Mouse (Mus musculus): Measurements from ENCODE around the gene Zfp334.

The Zfp334 gene

GRCm38 (mm10) chr2:165387844-165388495, at the start of gene Zfp334:
Gene Zfp334 (minus strand): TSS chr2:165388259.
- peak; percentile 96 for DNase-seq (ENCODE audit: low spot score)

GRCm38 (mm10) chr2:165428694-165429093, 40.6 kb upstream of the Zfp334 start:
- no peak for DNase-seq (ENCODE audit: low spot score)

GRCm38 (mm10) chr2:165420195-165420594, 32.1 kb upstream of the Zfp334 start:
- no peak for DNase-seq (ENCODE audit: low spot score)

DNA sequence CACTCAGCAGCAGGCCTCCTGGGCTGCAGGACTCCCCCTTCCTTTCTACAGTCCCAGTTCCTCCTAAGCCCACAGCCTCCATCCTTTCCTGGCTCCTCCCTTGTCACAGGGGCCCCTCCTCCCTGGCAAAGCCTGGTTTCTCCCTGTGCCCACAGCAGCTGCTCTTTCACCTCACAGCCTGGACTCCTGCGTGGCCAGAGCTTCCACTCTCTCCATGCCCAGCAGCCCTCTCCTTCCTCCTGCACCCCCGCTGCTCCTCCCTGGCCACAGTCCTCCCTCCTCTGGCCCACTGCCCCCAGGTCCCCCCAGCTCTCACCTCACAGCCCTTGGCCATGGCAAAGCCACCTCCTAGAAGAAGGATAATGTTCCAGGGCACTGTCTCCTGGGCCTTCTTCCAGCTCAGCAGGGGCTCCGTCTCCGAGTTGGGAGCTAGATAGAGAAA, 31.6 kb upstream of the Zfp334 start:
- peak; percentile 38 for DNase-seq (ENCODE audit: low spot score)

DNA sequence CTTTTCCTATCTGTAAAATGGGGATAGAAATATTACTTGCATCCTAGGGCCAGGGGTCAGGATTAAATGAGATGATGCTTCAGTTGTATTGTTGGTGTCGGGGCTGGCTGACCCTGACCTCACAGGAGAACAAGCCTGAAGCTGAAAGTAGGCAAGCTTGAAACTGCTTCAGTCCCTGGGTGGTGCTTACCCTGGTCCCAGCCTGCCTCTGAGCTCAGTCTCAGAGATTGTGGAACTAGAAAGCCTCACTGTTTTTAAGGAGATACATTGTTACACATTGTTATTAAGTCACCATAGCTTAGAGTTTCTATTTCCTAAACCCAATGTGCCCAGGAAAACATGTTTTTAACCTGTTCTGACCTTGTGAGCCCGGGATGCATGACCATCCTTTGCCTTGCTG, 30.5 kb upstream of the Zfp334 start:
- no peak for DNase-seq (ENCODE audit: low spot score)

DNA sequence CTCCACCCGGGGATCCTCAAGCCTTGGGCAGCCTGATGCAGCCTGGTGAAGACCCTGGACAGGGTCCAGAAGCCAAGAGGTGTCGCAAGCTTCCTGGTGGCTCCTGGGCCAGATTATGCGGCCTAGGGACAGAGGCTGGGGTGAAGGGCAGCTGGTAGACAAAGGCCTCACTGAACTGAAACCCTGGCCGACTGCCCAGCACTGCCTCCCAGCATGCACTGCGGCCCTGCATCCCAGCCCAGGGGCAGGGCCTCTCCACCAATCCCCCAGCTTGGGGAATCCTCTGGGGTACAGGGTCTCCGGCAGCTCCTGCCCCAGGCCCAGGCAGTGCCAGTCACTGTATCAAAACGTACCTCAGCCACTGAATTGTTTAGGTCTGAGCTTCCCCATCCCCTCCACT, 29.2 kb upstream of the Zfp334 start:
- DNase-seq (ENCODE audit: low spot score): peak; percentile 85

- no peak for DNase-seq (ENCODE audit: low spot score)
These were observed 27.7 kb upstream of the Zfp334 start for GRCm38 (mm10) chr2:165415795-165416194.

DNA sequence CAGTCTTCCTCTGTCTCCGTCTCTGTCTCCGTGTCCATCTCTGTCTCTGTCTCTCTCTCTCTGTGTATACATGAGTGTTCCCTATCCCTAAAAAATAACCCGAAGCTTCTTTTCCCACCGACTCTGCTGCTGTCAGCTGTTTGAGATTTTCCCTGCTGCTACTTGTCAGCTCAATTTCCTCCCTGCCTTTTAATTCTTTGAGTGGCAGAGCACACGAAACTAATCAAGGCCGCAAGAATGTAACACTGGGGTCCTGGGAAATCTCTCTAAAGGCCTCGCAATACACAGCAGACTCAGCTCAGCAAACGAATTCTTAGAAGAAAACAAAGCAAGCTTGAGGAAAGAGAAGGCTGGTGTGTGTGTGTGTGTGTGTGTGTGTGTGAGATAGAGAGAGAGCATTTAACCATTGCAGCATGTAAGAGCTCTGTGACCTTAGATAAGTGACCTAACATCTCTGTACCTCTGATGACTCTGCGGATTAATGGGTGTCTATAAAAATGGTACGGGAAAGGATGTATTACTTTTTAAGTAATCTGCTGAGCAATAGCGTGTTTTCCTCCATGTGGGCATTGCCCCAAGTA, 27.2 kb upstream of the Zfp334 start:
- DNase-seq (ENCODE audit: low spot score): no peak

DNA sequence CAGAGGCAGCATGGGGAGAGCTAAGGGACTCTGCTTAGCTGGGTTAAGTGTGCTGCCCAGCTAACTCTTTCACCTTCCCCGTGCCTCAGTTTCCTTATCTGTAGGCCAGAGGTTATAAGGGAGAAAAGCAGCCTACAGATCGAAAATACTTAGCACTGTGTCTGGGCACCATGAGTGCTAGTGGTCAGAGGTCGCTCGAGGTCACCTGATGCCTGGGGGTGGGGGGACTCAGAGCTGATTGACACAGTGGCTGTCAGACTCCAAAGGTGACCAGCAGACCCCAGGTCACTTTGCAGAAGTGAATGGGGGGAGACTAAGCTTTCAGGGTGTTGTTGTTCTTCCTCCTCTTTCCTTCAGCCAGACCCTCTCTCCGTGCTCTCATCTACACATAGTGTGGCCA, 26.3 kb upstream of the Zfp334 start:
- no peak for DNase-seq (ENCODE audit: low spot score)

GRCm38 (mm10) chr2:165413884-165414283, 25.8 kb upstream of the Zfp334 start:
- no peak for DNase-seq (ENCODE audit: low spot score)

GRCm38 (mm10) chr2:165407700-165408301, 19.7 kb upstream of the Zfp334 start:
- peak; percentile 79 for DNase-seq (ENCODE audit: low spot score)

DNA sequence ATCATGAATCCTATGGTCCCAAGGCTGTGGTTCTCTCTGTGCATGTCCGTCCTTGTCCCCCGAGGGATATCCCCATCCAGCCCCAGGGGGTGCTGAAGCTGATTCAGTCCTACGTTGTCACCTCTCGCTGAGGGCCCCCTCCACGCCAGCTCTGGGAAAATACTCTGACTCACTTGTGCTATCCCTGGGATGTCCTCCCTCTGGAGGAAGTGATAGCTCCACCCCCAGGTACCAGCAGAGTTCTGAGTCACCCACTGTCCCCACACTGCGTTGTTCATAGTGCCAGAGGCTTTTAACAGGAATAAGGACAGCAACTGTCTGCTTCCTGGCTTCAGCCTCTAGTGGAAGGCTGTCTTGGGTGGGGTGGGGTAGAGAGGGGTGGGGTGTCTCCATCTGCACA, 17.3 kb upstream of the Zfp334 start:
- DNase-seq (ENCODE audit: low spot score): no peak

GRCm38 (mm10) chr2:165404951-165405350, 16.9 kb upstream of the Zfp334 start:
- no peak for DNase-seq (ENCODE audit: low spot score)

DNA sequence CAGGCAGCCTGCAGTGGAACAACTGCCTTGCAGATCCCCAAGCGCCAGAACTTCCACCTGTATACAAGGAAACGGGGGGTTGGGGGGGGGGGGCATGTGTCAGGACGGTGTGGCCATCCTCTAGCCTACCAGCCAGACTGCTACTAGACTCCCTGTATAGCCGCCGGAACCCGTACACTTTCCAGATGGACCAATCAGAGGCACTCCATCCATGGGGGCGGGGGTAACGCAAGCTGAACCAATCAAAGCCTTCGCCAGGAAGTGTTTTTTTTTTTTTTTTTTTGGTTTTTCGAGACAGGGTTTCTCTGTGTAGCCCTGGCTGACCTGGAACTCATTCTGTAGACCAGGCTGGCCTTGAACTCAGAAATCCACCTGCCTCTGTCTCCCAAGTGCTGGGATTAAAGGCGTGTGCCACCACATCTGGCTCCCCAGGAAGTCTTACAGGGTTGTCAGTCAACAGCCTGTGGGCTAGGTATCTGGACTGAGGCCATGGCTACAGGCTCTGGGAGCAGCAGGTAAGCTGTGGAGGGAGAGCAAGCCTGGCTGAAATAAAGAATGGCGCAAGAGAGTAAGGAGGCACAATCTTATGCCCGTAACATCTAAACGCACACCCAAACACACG, 10.2 kb upstream of the Zfp334 start:
- DNase-seq (ENCODE audit: low spot score): no peak

GRCm38 (mm10) chr2:165397502-165398163, 9.6 kb upstream of the Zfp334 start:
- DNase-seq (ENCODE audit: low spot score): no peak

- DNase-seq (ENCODE audit: low spot score): no peak
These were observed 8.9 kb upstream of the Zfp334 start for GRCm38 (mm10) chr2:165396831-165397501.

DNA sequence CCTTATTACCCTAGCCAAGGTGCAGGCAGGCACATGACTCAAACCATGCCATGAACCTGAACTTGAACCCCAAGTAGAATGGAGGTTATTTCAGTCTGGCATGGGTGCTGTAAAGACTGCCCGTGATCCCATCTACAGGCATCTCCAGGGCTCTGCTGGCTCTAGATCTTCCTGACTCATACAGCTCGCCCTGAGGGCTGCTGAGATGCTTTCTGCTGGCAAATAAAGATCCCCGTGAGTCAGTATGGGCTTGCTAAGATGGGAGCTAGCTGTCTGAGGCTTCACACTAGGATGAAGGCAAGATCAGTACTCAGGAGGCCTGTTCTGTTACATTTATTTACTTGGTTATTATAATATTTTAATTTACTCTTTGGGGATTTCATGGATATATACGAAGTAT, 4.1 kb upstream of the Zfp334 start:
- no peak for DNase-seq (ENCODE audit: low spot score)

GRCm38 (mm10) chr2:165391561-165391960, 3.5 kb upstream of the Zfp334 start:
- peak; percentile 74 for DNase-seq (ENCODE audit: low spot score)

GRCm38 (mm10) chr2:165389299-165389952, 1.4 kb upstream of the Zfp334 start:
- no peak for DNase-seq (ENCODE audit: low spot score)

GRCm38 (mm10) chr2:165387370-165387769, 689 bp downstream of the Zfp334 start:
- no peak for DNase-seq (ENCODE audit: low spot score)

GRCm38 (mm10) chr2:165380050-165380449, 8.0 kb downstream of the Zfp334 start:
- DNase-seq (ENCODE audit: low spot score): no peak
